Mouse (Mus musculus): ENCODE results near the gene Gm49721. TPM values are rescaled to one million over a fixed set of nuclear protein-coding genes. Genes with fewer than 3 reads are reported as not detected.
"Not testable (repeated sequence)": the region's sequence is repeated elsewhere in the genome, so short reads cannot be mapped to it uniquely, and the experiment has no call there.

The Gm49721 gene
- total RNA-seq, 1 experiment from 2014 or later = not detected

DNA sequence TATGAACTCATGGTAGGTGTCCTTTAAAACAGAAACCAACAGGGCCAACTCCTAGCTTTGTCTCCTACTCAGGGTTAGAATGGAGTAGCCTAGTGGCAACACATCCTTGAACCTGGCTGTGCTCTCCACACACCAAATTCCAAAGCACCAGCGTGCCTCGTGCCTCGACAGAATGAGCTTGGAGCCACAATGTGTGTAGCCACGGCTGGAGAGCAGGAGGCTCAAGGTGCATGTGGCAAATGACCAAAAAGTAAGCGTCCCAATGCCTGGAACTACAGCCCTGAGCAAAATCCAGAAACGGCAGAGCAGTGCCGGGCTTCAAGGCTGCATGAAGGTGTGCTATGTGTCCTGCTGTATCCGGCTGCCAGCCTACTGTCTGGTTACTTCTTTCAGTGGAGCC lies 7.5 kb upstream of the Gm49721 start:
- not testable (repeated sequence) for ATAC-seq (replicated peaks in 1 of 2; ENCODE audit: insufficient read depth in 1 of 2, low FRiP score in 2 of 2, low TSS enrichment in 1 of 2, low read depth in 1 of 2, poor library complexity in 2 of 2, severe bottlenecking in 2 of 2)

DNA sequence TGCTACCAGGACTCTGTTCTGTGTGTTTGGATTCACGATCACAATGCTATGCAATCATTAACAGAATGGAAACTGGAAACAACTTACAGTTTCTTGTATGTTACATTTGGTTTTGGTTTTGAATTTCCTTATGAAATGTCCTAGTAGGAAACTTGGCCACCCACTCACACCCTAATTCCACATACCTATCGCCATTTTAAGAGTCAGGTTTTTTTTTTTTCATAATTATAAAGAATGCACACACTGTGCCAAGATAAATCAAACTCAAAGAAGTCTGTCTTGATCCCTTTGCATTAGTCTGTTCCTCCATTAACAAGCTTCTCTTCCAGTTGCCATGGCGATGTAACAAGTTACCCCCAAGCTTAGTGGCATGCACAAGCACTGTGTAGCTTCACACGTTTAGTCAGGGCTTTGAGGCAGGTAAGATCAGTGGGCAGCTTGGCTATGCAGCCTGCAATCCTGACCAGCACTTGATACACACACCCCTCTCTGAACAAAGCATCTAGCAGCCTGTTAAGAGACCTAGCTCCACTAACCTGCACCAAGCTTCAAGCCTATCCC lies 5.8 kb upstream of the Gm49721 start:
- ATAC-seq (replicated peaks in 1 of 2; ENCODE audit: insufficient read depth in 1 of 2, low FRiP score in 2 of 2, low TSS enrichment in 1 of 2, low read depth in 1 of 2, poor library complexity in 2 of 2, severe bottlenecking in 2 of 2) = not testable (repeated sequence)

DNA sequence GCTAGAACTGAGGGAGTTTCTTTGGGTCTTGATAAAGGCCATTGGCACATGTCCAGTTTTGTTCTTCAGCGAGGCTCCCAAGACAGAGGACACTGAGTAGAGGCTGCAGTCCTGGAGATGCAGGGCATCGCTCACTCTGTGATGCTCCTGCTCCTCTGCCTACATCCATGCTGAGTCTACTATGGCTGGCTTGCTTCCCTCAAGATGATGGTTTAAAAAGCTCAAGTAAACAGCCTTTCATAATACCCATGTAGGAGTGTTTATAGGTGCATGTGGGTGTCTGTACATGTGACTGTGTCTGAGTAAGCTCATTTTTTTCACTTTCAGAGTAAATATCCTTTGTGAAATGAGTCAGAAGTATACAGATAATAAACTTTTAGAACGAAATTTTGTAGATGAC lies 3.7 kb upstream of the Gm49721 start:
- not testable (repeated sequence) for ATAC-seq (replicated peaks in 1 of 2; ENCODE audit: insufficient read depth in 1 of 2, low FRiP score in 2 of 2, low TSS enrichment in 1 of 2, low read depth in 1 of 2, poor library complexity in 2 of 2, severe bottlenecking in 2 of 2)

GRCm38 (mm10) chr17:6979380-6979779 lies 676 bp downstream of the Gm49721 start:
- ATAC-seq (replicated peaks in 1 of 2; ENCODE audit: insufficient read depth in 1 of 2, low FRiP score in 2 of 2, low TSS enrichment in 1 of 2, low read depth in 1 of 2, poor library complexity in 2 of 2, severe bottlenecking in 2 of 2) = not testable (repeated sequence)

DNA sequence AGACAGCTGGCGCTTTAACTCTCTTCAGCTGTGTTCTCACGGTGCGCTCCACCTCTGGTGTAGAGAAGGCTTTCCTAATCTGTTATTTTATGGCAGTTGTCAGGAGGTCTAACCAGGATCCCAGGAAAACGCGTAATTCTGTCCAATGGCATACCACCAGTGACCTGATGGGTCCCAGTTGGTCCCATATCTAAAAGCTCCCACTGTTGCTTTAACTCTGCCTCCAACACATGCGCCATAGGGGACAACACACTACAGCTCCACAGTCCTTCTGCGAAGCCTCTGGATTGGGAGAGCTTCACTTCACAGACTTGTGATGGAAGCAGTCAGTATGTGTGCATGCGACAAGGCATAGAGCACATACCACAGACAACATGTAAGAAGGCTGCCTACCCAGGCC lies 1.4 kb downstream of the Gm49721 start:
- not testable (repeated sequence) for ATAC-seq (replicated peaks in 1 of 2; ENCODE audit: insufficient read depth in 1 of 2, low FRiP score in 2 of 2, low TSS enrichment in 1 of 2, low read depth in 1 of 2, poor library complexity in 2 of 2, severe bottlenecking in 2 of 2)

GRCm38 (mm10) chr17:6986118-6986517 lies 7.4 kb downstream of the Gm49721 start:
- not testable (repeated sequence) for ATAC-seq (replicated peaks in 1 of 2; ENCODE audit: insufficient read depth in 1 of 2, low FRiP score in 2 of 2, low TSS enrichment in 1 of 2, low read depth in 1 of 2, poor library complexity in 2 of 2, severe bottlenecking in 2 of 2)

DNA sequence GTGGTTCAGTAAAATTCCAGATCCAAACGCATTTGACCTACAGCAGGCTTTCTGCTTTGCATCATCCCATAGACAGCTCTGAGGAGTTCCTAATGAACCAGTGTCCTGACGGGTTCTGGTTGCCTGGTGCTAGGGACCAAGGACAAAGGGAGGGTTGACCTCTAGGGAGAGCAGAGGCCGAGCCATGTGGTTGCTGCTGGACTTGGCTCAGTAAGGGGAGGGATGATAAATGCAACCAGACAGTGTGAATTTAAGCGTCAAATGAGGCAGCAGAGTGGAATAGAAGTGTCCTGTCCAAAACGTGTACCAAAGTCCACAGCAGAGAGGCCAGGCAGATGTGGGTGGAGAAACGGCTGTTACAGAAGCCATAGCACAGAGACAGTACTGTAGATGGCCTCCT lies 16.8 kb downstream of the Gm49721 start:
- ATAC-seq (replicated peaks in 1 of 2; ENCODE audit: insufficient read depth in 1 of 2, low FRiP score in 2 of 2, low TSS enrichment in 1 of 2, low read depth in 1 of 2, poor library complexity in 2 of 2, severe bottlenecking in 2 of 2) = not testable (repeated sequence)

DNA sequence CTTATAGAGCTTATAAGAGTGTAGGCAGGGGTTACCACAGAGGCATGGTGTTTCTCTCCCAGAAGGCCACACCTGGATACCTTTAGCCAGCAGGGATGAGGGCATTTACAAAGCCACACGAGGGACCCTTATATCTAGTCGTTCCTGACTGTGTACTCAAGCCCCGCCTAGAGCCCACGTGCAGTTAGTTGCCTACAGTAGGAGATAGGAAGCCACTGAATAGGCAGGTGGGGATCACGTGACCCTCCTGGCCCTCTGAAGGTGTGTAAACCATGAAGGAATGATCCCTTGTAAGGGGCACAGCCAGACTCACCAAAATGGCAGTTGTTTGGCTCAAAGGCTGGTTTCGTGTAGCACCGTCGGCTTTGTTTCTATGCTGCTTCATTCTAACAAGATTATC lies 18.1 kb downstream of the Gm49721 start:
- not testable (repeated sequence) for ATAC-seq (replicated peaks in 1 of 2; ENCODE audit: insufficient read depth in 1 of 2, low FRiP score in 2 of 2, low TSS enrichment in 1 of 2, low read depth in 1 of 2, poor library complexity in 2 of 2, severe bottlenecking in 2 of 2)

DNA sequence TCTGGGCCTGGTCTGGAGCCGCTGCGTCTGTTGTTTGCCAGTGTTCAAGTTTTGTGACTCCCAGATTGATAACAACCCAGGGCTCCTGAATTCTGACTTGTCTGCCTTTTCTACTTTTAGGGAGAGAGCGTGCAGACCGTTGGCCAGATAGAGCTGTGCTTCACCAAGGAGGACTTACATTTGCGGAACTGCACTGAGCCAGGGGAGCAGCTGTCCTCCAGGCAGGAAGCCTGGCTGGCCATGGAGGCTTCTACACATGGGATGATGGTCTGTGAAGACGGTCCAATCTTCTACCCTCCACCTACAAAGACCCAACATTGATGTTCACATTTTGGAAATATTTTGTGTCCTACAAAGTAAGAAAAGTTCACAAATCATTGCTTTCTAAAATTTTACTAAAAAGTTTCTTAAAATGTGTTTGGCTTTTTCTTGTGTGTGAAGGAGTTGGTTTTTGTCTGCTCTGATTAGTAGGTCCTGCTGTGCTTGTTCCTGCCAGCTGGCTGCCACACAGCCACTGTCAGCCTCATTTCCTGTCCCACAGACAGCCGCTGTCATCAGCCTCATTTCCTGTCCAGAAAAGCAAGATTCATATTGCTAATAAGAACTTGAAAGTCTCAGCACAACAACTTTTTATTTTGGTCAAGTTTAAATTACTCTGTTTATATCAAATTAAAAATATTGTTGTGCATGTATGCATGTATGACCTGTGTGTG lies 19.2 kb downstream of the Gm49721 start:
- not testable (repeated sequence) for ATAC-seq (replicated peaks in 1 of 2; ENCODE audit: insufficient read depth in 1 of 2, low FRiP score in 2 of 2, low TSS enrichment in 1 of 2, low read depth in 1 of 2, poor library complexity in 2 of 2, severe bottlenecking in 2 of 2)

- not testable (repeated sequence) for ATAC-seq (replicated peaks in 1 of 2; ENCODE audit: insufficient read depth in 1 of 2, low FRiP score in 2 of 2, low TSS enrichment in 1 of 2, low read depth in 1 of 2, poor library complexity in 2 of 2, severe bottlenecking in 2 of 2)
These were observed 23.3 kb downstream of the Gm49721 start for GRCm38 (mm10) chr17:7001790-7002585.

DNA sequence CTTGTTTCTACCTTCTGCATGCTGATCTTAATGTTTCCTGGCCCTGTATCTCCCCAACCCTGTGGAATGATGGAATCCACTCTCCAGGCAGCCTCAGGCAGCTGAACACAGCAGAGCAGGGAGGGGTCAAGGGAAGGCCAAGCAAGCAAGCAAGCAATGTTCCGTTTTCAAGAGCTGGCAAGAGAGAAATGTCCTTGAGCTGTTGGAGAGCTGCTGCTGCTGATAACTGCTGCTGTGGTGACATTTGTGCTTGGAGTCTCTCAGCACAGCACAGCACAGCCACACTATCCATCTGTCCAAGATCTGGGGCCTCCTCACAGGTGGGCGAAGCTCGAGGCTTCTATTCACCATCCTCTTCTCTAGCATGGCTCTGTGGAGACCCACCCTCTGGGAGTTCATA lies 24.7 kb downstream of the Gm49721 start:
- not testable (repeated sequence) for ATAC-seq (replicated peaks in 1 of 2; ENCODE audit: insufficient read depth in 1 of 2, low FRiP score in 2 of 2, low TSS enrichment in 1 of 2, low read depth in 1 of 2, poor library complexity in 2 of 2, severe bottlenecking in 2 of 2)

DNA sequence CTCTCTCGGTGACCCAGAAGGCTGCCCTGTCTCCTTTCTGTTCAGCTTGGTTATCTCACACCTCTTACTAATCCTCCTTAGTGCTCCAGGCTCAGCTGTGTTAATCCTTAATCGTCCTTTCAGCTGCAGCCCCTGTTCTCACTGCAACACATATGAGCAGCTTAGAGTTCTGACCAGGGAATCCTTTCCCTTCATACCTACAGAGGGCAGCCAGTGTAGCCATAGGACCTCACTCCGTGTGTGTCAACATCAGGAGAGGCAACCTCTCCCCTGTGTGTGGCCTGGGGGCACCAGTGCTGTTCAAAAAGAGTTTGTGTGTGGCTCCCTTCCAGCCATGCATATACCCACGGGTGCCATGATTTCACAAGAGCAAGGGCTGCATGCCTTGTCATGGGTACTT lies 26.9 kb downstream of the Gm49721 start:
- not testable (repeated sequence) for ATAC-seq (replicated peaks in 1 of 2; ENCODE audit: insufficient read depth in 1 of 2, low FRiP score in 2 of 2, low TSS enrichment in 1 of 2, low read depth in 1 of 2, poor library complexity in 2 of 2, severe bottlenecking in 2 of 2)

DNA sequence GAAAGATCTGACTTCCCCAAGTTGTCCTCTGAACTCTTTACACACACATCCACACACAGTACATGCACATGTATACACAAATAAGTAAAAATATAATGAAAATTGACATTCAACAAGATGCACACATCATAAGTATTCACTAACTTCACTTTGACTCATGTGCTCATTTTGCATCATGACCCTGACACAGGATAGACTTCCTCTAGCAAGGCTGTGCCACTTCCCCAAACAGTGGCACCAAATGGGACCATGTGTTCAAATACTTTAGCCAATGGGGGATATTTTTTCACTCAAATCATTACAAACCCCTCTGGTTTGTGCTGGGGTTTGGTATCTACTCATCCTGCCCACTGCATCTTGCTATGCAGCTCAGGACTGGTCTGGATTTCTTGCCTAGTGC lies 30.2 kb downstream of the Gm49721 start:
- ATAC-seq (replicated peaks in 1 of 2; ENCODE audit: insufficient read depth in 1 of 2, low FRiP score in 2 of 2, low TSS enrichment in 1 of 2, low read depth in 1 of 2, poor library complexity in 2 of 2, severe bottlenecking in 2 of 2) = not testable (repeated sequence)

- ATAC-seq (replicated peaks in 1 of 2; ENCODE audit: insufficient read depth in 1 of 2, low FRiP score in 2 of 2, low TSS enrichment in 1 of 2, low read depth in 1 of 2, poor library complexity in 2 of 2, severe bottlenecking in 2 of 2) = not testable (repeated sequence)
These were observed 30.7 kb downstream of the Gm49721 start for GRCm38 (mm10) chr17:7009440-7009839.

DNA sequence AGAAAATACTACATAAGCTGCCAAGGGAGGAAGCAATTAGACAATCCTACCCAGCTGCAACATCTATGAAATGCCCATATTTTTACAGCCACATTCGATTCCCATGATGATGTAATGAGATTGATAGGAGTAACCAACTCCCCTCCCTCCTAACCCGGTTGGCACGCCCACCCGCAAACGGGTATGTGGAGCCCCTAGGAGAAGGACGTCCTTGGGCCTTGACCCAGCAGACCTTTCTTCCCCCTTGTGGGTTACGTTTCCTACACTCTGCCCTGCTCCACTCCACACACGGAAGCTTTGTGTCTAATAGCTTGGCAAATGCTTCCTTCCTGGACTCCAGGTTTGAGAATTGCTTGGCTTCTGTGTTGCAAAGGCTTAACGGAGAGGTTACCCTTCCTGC lies 31.2 kb downstream of the Gm49721 start:
- peak; percentile 76 to 80 for ATAC-seq (replicated peaks in 1 of 2; ENCODE audit: insufficient read depth in 1 of 2, low FRiP score in 2 of 2, low TSS enrichment in 1 of 2, low read depth in 1 of 2, poor library complexity in 2 of 2, severe bottlenecking in 2 of 2)

DNA sequence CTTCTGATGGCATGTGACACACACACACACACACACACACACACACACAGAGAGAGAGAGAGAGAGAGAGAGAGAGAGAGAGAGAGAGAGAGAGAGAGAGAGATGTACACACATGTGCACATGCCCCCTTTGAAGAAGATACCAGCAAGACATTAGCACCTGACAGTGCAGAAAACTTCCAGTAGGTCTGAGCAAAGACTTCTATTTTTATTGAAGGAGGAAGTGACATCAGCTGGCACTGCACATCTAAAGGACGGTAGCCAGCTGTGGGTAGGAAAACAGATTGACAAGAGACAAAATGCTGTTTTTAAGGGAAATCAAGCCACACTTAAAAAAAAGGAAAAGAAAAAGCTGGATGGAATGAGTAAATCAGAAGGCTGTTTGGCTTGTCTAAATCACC lies 35.5 kb downstream of the Gm49721 start:
- ATAC-seq (replicated peaks in 1 of 2; ENCODE audit: insufficient read depth in 1 of 2, low FRiP score in 2 of 2, low TSS enrichment in 1 of 2, low read depth in 1 of 2, poor library complexity in 2 of 2, severe bottlenecking in 2 of 2) = not testable (repeated sequence)

DNA sequence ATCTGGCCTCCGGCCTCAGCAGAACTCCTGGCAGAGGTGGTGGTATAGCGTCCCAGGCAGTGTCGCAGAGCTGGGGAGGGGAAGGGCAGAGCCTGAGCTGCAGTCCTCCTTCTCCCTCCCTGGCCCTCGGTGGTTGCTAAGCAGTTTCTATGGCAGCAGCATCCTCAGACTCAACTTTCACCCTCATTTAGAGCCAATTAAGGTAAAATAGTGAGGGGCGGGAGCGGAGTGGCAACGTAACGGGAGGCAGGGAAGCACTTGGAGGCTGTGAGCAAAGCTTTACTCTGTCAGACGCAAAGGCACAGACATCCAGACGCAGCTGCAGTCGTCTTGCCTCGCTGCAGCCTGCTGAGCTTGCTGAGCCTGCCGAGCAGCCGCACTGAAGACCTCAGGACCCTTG lies 46.6 kb downstream of the Gm49721 start, which contains the start of gene Gm1604a:
Gene Gm1604a, plus strand, starts transcription at position 312 of the 400 bp plus-strand sequence.
- ATAC-seq (replicated peaks in 1 of 2; ENCODE audit: insufficient read depth in 1 of 2, low FRiP score in 2 of 2, low TSS enrichment in 1 of 2, low read depth in 1 of 2, poor library complexity in 2 of 2, severe bottlenecking in 2 of 2) = not testable (repeated sequence)

- ATAC-seq (replicated peaks in 1 of 2; ENCODE audit: insufficient read depth in 1 of 2, low FRiP score in 2 of 2, low TSS enrichment in 1 of 2, low read depth in 1 of 2, poor library complexity in 2 of 2, severe bottlenecking in 2 of 2) = not testable (repeated sequence)
These were observed 47.2 kb downstream of the Gm49721 start for GRCm38 (mm10) chr17:7025764-7026346.

Data from hematopoietic stem cell, adult 5-6 weeks (primary cell).